In genomic region chr6:49274416-49275091, GRCm38 (mm10) we compare ENCODE assay signal across 21 mouse cellular contexts. TPM values are rescaled to one million over a fixed set of nuclear protein-coding genes. Genes with fewer than 3 reads are reported as not detected.
DNase-seq lines count a peak whose midpoint lies in the region; ATAC-seq lines count a peak whose summit lies in the region.
"Had no signal": no experiment of that assay in that cellular context is flagged by ENCODE, and none has a peak within 500 bp of the region (broad histone marks: within the 10 kb centered on the region; RNA-seq: fewer than 3 reads in every experiment).

No protein-coding gene starts in this region.

- H3K9me3 ChIP-seq in hindbrain, embryonic 12.5 days (replicated peaks), result no peaks in the 10 kb centered on the region
- H3K9me3 ChIP-seq in hindbrain, embryonic 16.5 days (ENCODE audit: control insufficient read depth, low read length), result no peaks in the 10 kb centered on the region
- H3K9me3 ChIP-seq in midbrain, embryonic 12.5 days, result no peaks in the 10 kb centered on the region
- H3K9me3 ChIP-seq in midbrain, embryonic 15.5 days, result no peaks in the 10 kb centered on the region
- H3K9me3 ChIP-seq in forebrain, embryonic 11.5 days (ENCODE audit: control insufficient read depth, low read length), result no peaks in the 10 kb centered on the region

- peaks cover 5% of the 10 kb centered on the region for H3K4me1 ChIP-seq in hindbrain, embryonic 12.5 days
- H3K4me1 ChIP-seq in hindbrain, embryonic 16.5 days (ENCODE audit: control insufficient read depth, insufficient read depth, low read depth, low read length), result no peaks in the 10 kb centered on the region
- 0 out of 2 replicates have a peak, but pooled peaks cover 4% of the 10 kb centered on the region for H3K4me1 ChIP-seq in midbrain, embryonic 12.5 days
- no peaks in the 10 kb centered on the region for H3K4me1 ChIP-seq in midbrain, embryonic 15.5 days
- no peaks in the 10 kb centered on the region for H3K4me1 ChIP-seq in forebrain, embryonic 11.5 days (replicated peaks; ENCODE audit: control insufficient read depth, insufficient read depth, low read length)

- no peak overlapping the region for H3K9ac ChIP-seq in hindbrain, embryonic 12.5 days
- H3K9ac ChIP-seq in hindbrain, embryonic 16.5 days (ENCODE audit: low read depth, low read length), result no peak overlapping the region
- no peak overlapping the region for H3K9ac ChIP-seq in midbrain, embryonic 12.5 days (replicated peaks)
- H3K9ac ChIP-seq in midbrain, embryonic 15.5 days, result no peak overlapping the region
- no peak overlapping the region for H3K9ac ChIP-seq in forebrain, embryonic 11.5 days (ENCODE audit: low read length)
- H3K9ac ChIP-seq: forebrain, postnatal 0 days had no signal

- no peak overlapping the region for H3K4me3 ChIP-seq in hindbrain, embryonic 12.5 days
- no peak overlapping the region for H3K4me3 ChIP-seq in hindbrain, embryonic 16.5 days (ENCODE audit: low read length)
- no peak overlapping the region for H3K4me3 ChIP-seq in midbrain, embryonic 12.5 days
- H3K4me3 ChIP-seq in midbrain, embryonic 15.5 days, result no peak overlapping the region
- H3K4me3 ChIP-seq in forebrain, embryonic 11.5 days (ENCODE audit: low read depth, low read length), result no peak overlapping the region
- H3K4me3 ChIP-seq: forebrain, embryonic 10.5 days; gastrocnemius, adult 2 months had no signal

- H3K27me3 ChIP-seq in hindbrain, embryonic 12.5 days, result no peaks in the 10 kb centered on the region
- no peaks in the 10 kb centered on the region for H3K27me3 ChIP-seq in hindbrain, embryonic 16.5 days (replicated peaks; ENCODE audit: control insufficient read depth, insufficient read depth, low read length)
- H3K27me3 ChIP-seq in midbrain, embryonic 12.5 days, result no peaks in the 10 kb centered on the region
- no peaks in the 10 kb centered on the region for H3K27me3 ChIP-seq in midbrain, embryonic 15.5 days (replicated peaks)
- no peaks in the 10 kb centered on the region for H3K27me3 ChIP-seq in forebrain, embryonic 11.5 days (ENCODE audit: control insufficient read depth, insufficient read depth, low read length)

- DNase-seq in ES-CJ7 (ENCODE audit: low read depth, low spot score) (peak; percentile 88), ZHBTc4 (ENCODE audit: low read depth, low spot score) (peak; percentile 66)
- DNase-seq in cerebellum, adult 18-20 months, result no peak
- no peak for DNase-seq in forebrain, embryonic 11.5 days (ENCODE audit: low spot score)
- DNase-seq: adrenal gland, adult 2 months; adrenal gland, postnatal 25 days; cerebellum, adult 11-12 months; cerebellum, adult 9-10 months; cerebellum, postnatal 14 days; forebrain, postnatal 0 days; gastrocnemius, adult 2 months; gastrocnemius, postnatal 14 days had no signal

- H3K27ac ChIP-seq in hindbrain, embryonic 12.5 days, result no peak overlapping the region
- H3K27ac ChIP-seq in hindbrain, embryonic 16.5 days (ENCODE audit: low read depth, low read length), result no peak overlapping the region
- no peak overlapping the region for H3K27ac ChIP-seq in midbrain, embryonic 12.5 days (replicated peaks)
- no peak overlapping the region for H3K27ac ChIP-seq in midbrain, embryonic 15.5 days
- H3K27ac ChIP-seq in forebrain, embryonic 11.5 days (ENCODE audit: low read depth, low read length), result no peak overlapping the region
- H3K27ac ChIP-seq: forebrain, embryonic 10.5 days; gastrocnemius, adult 2 months had no signal

- 44% methylated on average over 9 of the region's 9 CpGs for WGBS in hindbrain, embryonic 12.5 days
- WGBS in hindbrain, embryonic 16.5 days, result 38% methylated on average over 9 of the region's 9 CpGs
- WGBS in midbrain, embryonic 12.5 days, result 55% methylated on average over 9 of the region's 9 CpGs
- WGBS in midbrain, embryonic 15.5 days, result 49% methylated on average over 7 of the region's 9 CpGs
- WGBS in forebrain, embryonic 11.5 days, result 50% methylated on average over 9 of the region's 9 CpGs

- no peak overlapping the region for H3K4me2 ChIP-seq in hindbrain, embryonic 12.5 days (replicated peaks)
- no peak overlapping the region for H3K4me2 ChIP-seq in hindbrain, embryonic 16.5 days (ENCODE audit: low read length)
- no peak overlapping the region for H3K4me2 ChIP-seq in midbrain, embryonic 12.5 days (replicated peaks)
- H3K4me2 ChIP-seq in midbrain, embryonic 15.5 days, result no peak overlapping the region
- no peak overlapping the region for H3K4me2 ChIP-seq in forebrain, embryonic 11.5 days (ENCODE audit: low read depth, low read length, severe bottlenecking)
- H3K4me2 ChIP-seq: heart, embryonic 11.5 days had no signal

- ATAC-seq in hindbrain, embryonic 12.5 days (ENCODE audit: low FRiP score), result peak; percentile 50; the same call in 1 of the 2 replicates
- no peak for ATAC-seq in hindbrain, embryonic 16.5 days
- peak; percentile 63; the same call in 1 of the 2 replicates for ATAC-seq in midbrain, embryonic 12.5 days (ENCODE audit: low FRiP score, low read depth)
- no peak for ATAC-seq in midbrain, embryonic 15.5 days (replicated peaks)
- ATAC-seq in forebrain, embryonic 11.5 days (replicated peaks; ENCODE audit: low FRiP score), result no peak
- ATAC-seq: CD4-positive, CD25-positive, alpha-beta regulatory T cell, adult 4 months; forebrain, embryonic 14.5 days; forebrain, postnatal 0 days; intestine, postnatal 0 days had no signal

- H3K36me3 ChIP-seq in hindbrain, embryonic 12.5 days, result no peaks in the 10 kb centered on the region
- no peaks in the 10 kb centered on the region for H3K36me3 ChIP-seq in hindbrain, embryonic 16.5 days (ENCODE audit: control insufficient read depth, insufficient read depth, low read length)
- no peaks in the 10 kb centered on the region for H3K36me3 ChIP-seq in midbrain, embryonic 12.5 days
- no peaks in the 10 kb centered on the region for H3K36me3 ChIP-seq in midbrain, embryonic 15.5 days (replicated peaks)
- no peaks in the 10 kb centered on the region for H3K36me3 ChIP-seq in forebrain, embryonic 11.5 days (ENCODE audit: control insufficient read depth, insufficient read depth, low read length)
- H3K36me3 ChIP-seq: forebrain, embryonic 10.5 days had no signal

RNA-seq across cellular contexts. Expression of gene Tra2a, which starts 10.7 kb away (rescaled TPM):
- 142 and 148 TPM in 2 replicates for polyA plus RNA-seq in hindbrain, embryonic 12.5 days (2016; fragmentation: Nextera tagmentation; extraction: Ambion mirVana)
- 97.0 and 97.9 TPM in 2 replicates for polyA plus RNA-seq in hindbrain, embryonic 16.5 days (2015; fragmentation: Nextera tagmentation; extraction: Ambion mirVana)
- 160 and 162 TPM in 2 replicates for polyA plus RNA-seq in midbrain, embryonic 12.5 days (2016; fragmentation: Nextera tagmentation; extraction: Ambion mirVana)
- 123 and 128 TPM in 2 replicates for polyA plus RNA-seq in midbrain, embryonic 15.5 days (2015; fragmentation: Nextera tagmentation; extraction: Ambion mirVana)
- 64.4 and 68.5 TPM in 2 replicates for polyA plus RNA-seq in forebrain, embryonic 11.5 days (2014; fragmentation: Nextera tagmentation; extraction: Ambion mirVana)

RNA-seq across cellular contexts. Expression of gene Ccdc126, which starts 44.5 kb away (rescaled TPM):
- 7.0 and 8.6 TPM in 2 replicates for polyA plus RNA-seq in hindbrain, embryonic 12.5 days (2016; fragmentation: Nextera tagmentation; extraction: Ambion mirVana)
- polyA plus RNA-seq in hindbrain, embryonic 16.5 days (2015; fragmentation: Nextera tagmentation; extraction: Ambion mirVana), result 9.4 and 10.7 TPM in 2 replicates
- 6.1 and 6.5 TPM in 2 replicates for polyA plus RNA-seq in midbrain, embryonic 12.5 days (2016; fragmentation: Nextera tagmentation; extraction: Ambion mirVana)
- 8.5 and 9.6 TPM in 2 replicates for polyA plus RNA-seq in midbrain, embryonic 15.5 days (2015; fragmentation: Nextera tagmentation; extraction: Ambion mirVana)
- polyA plus RNA-seq in forebrain, embryonic 11.5 days (2014; fragmentation: Nextera tagmentation; extraction: Ambion mirVana), result 5.0 and 5.5 TPM in 2 replicates

RNA-seq across cellular contexts. Expression of gene Igf2bp3, which starts 59.8 kb away (rescaled TPM):
- 95.3 and 100 TPM in 2 replicates for polyA plus RNA-seq in hindbrain, embryonic 12.5 days (2016; fragmentation: Nextera tagmentation; extraction: Ambion mirVana)
- 15.5 and 19.2 TPM in 2 replicates for polyA plus RNA-seq in hindbrain, embryonic 16.5 days (2015; fragmentation: Nextera tagmentation; extraction: Ambion mirVana)
- 114 and 122 TPM in 2 replicates for polyA plus RNA-seq in midbrain, embryonic 12.5 days (2016; fragmentation: Nextera tagmentation; extraction: Ambion mirVana)
- polyA plus RNA-seq in midbrain, embryonic 15.5 days (2015; fragmentation: Nextera tagmentation; extraction: Ambion mirVana), result 25.2 and 26.9 TPM in 2 replicates
- 121 and 132 TPM in 2 replicates for polyA plus RNA-seq in forebrain, embryonic 11.5 days (2014; fragmentation: Nextera tagmentation; extraction: Ambion mirVana)

Comparison
In these comparisons a context has a peak if more than half of its experiments do, and no peak if none do; other contexts are left out.
1. ATAC-seq: peak in hindbrain, embryonic 12.5 days (single experiment) and midbrain, embryonic 12.5 days (single experiment); none in hindbrain, embryonic 16.5 days (single experiment), midbrain, embryonic 15.5 days (single experiment) and forebrain, embryonic 11.5 days (single experiment).
2. DNase-seq: peak in ES-CJ7 (single experiment) and ZHBTc4 (single experiment); none in cerebellum, adult 18-20 months (0 of 2) and forebrain, embryonic 11.5 days (single experiment).